Mouse (Mus musculus): ENCODE results near the gene Kif17. TPM values are rescaled to one million over a fixed set of nuclear protein-coding genes. Genes with fewer than 3 reads are reported as not detected.

Gene Kif17
- polyA plus RNA-seq, 1 experiment from 2014 or later, result 1.9 TPM

- 0 out of 2 replicates have a peak, but pooled peaks cover 5% of the 10 kb centered on the region for H3K36me3 ChIP-seq (ENCODE audit: control insufficient read depth, insufficient read depth, low read length)
- peak within 1 kb of the TSS; percentile 98 for H3K4me3 ChIP-seq (replicated peaks; ENCODE audit: low read length)
- peak within 1 kb of the TSS; percentile 72 for H3K4me2 ChIP-seq (ENCODE audit: low read depth, low read length)
- peak; percentile 98 for ATAC-seq (ENCODE audit: insufficient read depth, low FRiP score)
- no peaks in the 10 kb centered on the region for H3K27me3 ChIP-seq (ENCODE audit: control insufficient read depth, insufficient read depth, low read length)
- H3K4me1 ChIP-seq (ENCODE audit: control insufficient read depth, insufficient read depth, low read length), result peaks cover 16% of the 10 kb centered on the region
- WGBS, result under 1% methylated on average over 64 of the region's 64 CpGs
- no peaks in the 10 kb centered on the region for H3K9me3 ChIP-seq (replicated peaks; ENCODE audit: control insufficient read depth, low read length)
- peak within 1 kb of the TSS; percentile 97 for H3K9ac ChIP-seq (ENCODE audit: low read length)
- peak within 1 kb of the TSS; percentile 81 for H3K27ac ChIP-seq (ENCODE audit: low read length)
These were observed 54.3 kb downstream of the Kif17 start, which contains the start of gene Ddost for GRCm38 (mm10) chr4:138304340-138305104. Gene Ddost (plus strand): TSS chr4:138304730.

- Histone ChIP-seq H3K4me2 (ENCODE audit: low read depth, low read length) (no peak overlapping the region), H3K27me3 (ENCODE audit: control insufficient read depth, insufficient read depth, low read length) (no peaks in the 10 kb centered on the region), H3K4me1 (ENCODE audit: control insufficient read depth, insufficient read depth, low read length) (peaks cover 16% of the 10 kb centered on the region), H3K27ac (ENCODE audit: low read length) (no peak overlapping the region), H3K36me3 (ENCODE audit: control insufficient read depth, insufficient read depth, low read length) (peaks cover 22% of the 10 kb centered on the region), H3K9me3 (replicated peaks; ENCODE audit: control insufficient read depth, low read length) (no peaks in the 10 kb centered on the region), H3K9ac (ENCODE audit: low read length) (peak overlapping the region; percentile 11; the same call in 1 of the 2 replicates), H3K4me3 (replicated peaks; ENCODE audit: low read length) (no peak overlapping the region)
- WGBS, result 86% methylated on average over 3 of the region's 3 CpGs
- no peak for ATAC-seq (ENCODE audit: insufficient read depth, low FRiP score)
These were observed 56.8 kb downstream of the Kif17 start for GRCm38 (mm10) chr4:138307025-138307424.

- H3K4me1 ChIP-seq (ENCODE audit: control insufficient read depth, insufficient read depth, low read length), result peaks cover 16% of the 10 kb centered on the region
- ATAC-seq (ENCODE audit: insufficient read depth, low FRiP score), result no peak
- WGBS, result 84% methylated on average over 12 of the region's 12 CpGs
These were observed 57.5 kb downstream of the Kif17 start for GRCm38 (mm10) chr4:138307739-138308138.

GRCm38 (mm10) chr4:138310311-138310910 lies 60.2 kb downstream of the Kif17 start:
- WGBS, result 91% methylated on average over 19 of the region's 19 CpGs
- Histone ChIP-seq H3K27me3 (ENCODE audit: control insufficient read depth, insufficient read depth, low read length) (no peaks in the 10 kb centered on the region), H3K4me3 (replicated peaks; ENCODE audit: low read length) (no peak overlapping the region), H3K9ac (ENCODE audit: low read length) (no peak overlapping the region), H3K4me1 (ENCODE audit: control insufficient read depth, insufficient read depth, low read length) (peaks cover 9% of the 10 kb centered on the region; the same call in 1 of the 2 replicates), H3K9me3 (replicated peaks; ENCODE audit: control insufficient read depth, low read length) (no peaks in the 10 kb centered on the region), H3K36me3 (ENCODE audit: control insufficient read depth, insufficient read depth, low read length) (peaks cover 39% of the 10 kb centered on the region), H3K4me2 (ENCODE audit: low read depth, low read length) (no peak overlapping the region), H3K27ac (ENCODE audit: low read length) (no peak overlapping the region)
- no peak for ATAC-seq (ENCODE audit: insufficient read depth, low FRiP score)

More at GRCm38 (mm10) chr4:138307739-138308138, 57.5 kb downstream of the Kif17 start:
- Histone ChIP-seq H3K36me3 (ENCODE audit: control insufficient read depth, insufficient read depth, low read length) (peaks cover 28% of the 10 kb centered on the region), H3K4me3 (replicated peaks; ENCODE audit: low read length) (no peak overlapping the region), H3K27me3 (ENCODE audit: control insufficient read depth, insufficient read depth, low read length) (no peaks in the 10 kb centered on the region), H3K27ac (ENCODE audit: low read length) (no peak overlapping the region), H3K9ac (ENCODE audit: low read length) (no peak overlapping the region), H3K4me2 (ENCODE audit: low read depth, low read length) (no peak overlapping the region), H3K9me3 (replicated peaks; ENCODE audit: control insufficient read depth, low read length) (no peaks in the 10 kb centered on the region)

GRCm38 (mm10) chr4:138311595-138311994 lies 61.4 kb downstream of the Kif17 start:
- peak; percentile 48; the same call in 1 of the 2 replicates for ATAC-seq (ENCODE audit: insufficient read depth, low FRiP score)
- no peak overlapping the region for H3K27ac ChIP-seq (ENCODE audit: low read length)
- H3K36me3 ChIP-seq (ENCODE audit: control insufficient read depth, insufficient read depth, low read length), result peaks cover 42% of the 10 kb centered on the region
- 55% methylated on average over 8 of the region's 8 CpGs for WGBS
- no peaks in the 10 kb centered on the region for H3K9me3 ChIP-seq (replicated peaks; ENCODE audit: control insufficient read depth, low read length)
- H3K4me3 ChIP-seq (replicated peaks; ENCODE audit: low read length), result no peak overlapping the region
- H3K27me3 ChIP-seq (ENCODE audit: control insufficient read depth, insufficient read depth, low read length), result no peaks in the 10 kb centered on the region
- H3K4me2 ChIP-seq (ENCODE audit: low read depth, low read length), result no peak overlapping the region
- H3K9ac ChIP-seq (ENCODE audit: low read length), result no peak overlapping the region
- H3K4me1 ChIP-seq (ENCODE audit: control insufficient read depth, insufficient read depth, low read length), result peaks cover 3% of the 10 kb centered on the region; the same call in 1 of the 2 replicates

GRCm38 (mm10) chr4:138312105-138312504 lies 61.9 kb downstream of the Kif17 start:
- Histone ChIP-seq H3K4me1 (ENCODE audit: control insufficient read depth, insufficient read depth, low read length) (peaks cover 3% of the 10 kb centered on the region; the same call in 1 of the 2 replicates), H3K9me3 (replicated peaks; ENCODE audit: control insufficient read depth, low read length) (no peaks in the 10 kb centered on the region), H3K4me3 (replicated peaks; ENCODE audit: low read length) (no peak overlapping the region), H3K4me2 (ENCODE audit: low read depth, low read length) (no peak overlapping the region), H3K36me3 (ENCODE audit: control insufficient read depth, insufficient read depth, low read length) (peaks cover 41% of the 10 kb centered on the region), H3K27me3 (ENCODE audit: control insufficient read depth, insufficient read depth, low read length) (no peaks in the 10 kb centered on the region), H3K9ac (ENCODE audit: low read length) (no peak overlapping the region), H3K27ac (ENCODE audit: low read length) (no peak overlapping the region)
- WGBS, result 90% methylated on average over 3 of the region's 3 CpGs
- no peak for ATAC-seq (ENCODE audit: insufficient read depth, low FRiP score)

- no peaks in the 10 kb centered on the region for H3K9me3 ChIP-seq (replicated peaks; ENCODE audit: control insufficient read depth, low read length)
- peaks cover 39% of the 10 kb centered on the region for H3K36me3 ChIP-seq (ENCODE audit: control insufficient read depth, insufficient read depth, low read length)
- H3K4me2 ChIP-seq (ENCODE audit: low read depth, low read length), result no peak overlapping the region
- H3K27ac ChIP-seq (ENCODE audit: low read length), result no peak overlapping the region
- no peak overlapping the region for H3K4me3 ChIP-seq (replicated peaks; ENCODE audit: low read length)
- no peaks in the 10 kb centered on the region for H3K27me3 ChIP-seq (ENCODE audit: control insufficient read depth, insufficient read depth, low read length)
- ATAC-seq (ENCODE audit: insufficient read depth, low FRiP score), result no peak
- H3K4me1 ChIP-seq (ENCODE audit: control insufficient read depth, insufficient read depth, low read length), result no peaks in the 10 kb centered on the region
- no peak overlapping the region for H3K9ac ChIP-seq (ENCODE audit: low read length)
- WGBS, result 89% methylated on average over 11 of the region's 11 CpGs
These were observed 62.8 kb downstream of the Kif17 start for GRCm38 (mm10) chr4:138313021-138313420.

- Histone ChIP-seq H3K36me3 (ENCODE audit: control insufficient read depth, insufficient read depth, low read length) (peaks cover 39% of the 10 kb centered on the region), H3K4me3 (replicated peaks; ENCODE audit: low read length) (no peak overlapping the region), H3K4me2 (ENCODE audit: low read depth, low read length) (no peak overlapping the region), H3K9ac (ENCODE audit: low read length) (no peak overlapping the region), H3K27ac (ENCODE audit: low read length) (no peak overlapping the region), H3K9me3 (replicated peaks; ENCODE audit: control insufficient read depth, low read length) (no peaks in the 10 kb centered on the region), H3K4me1 (ENCODE audit: control insufficient read depth, insufficient read depth, low read length) (no peaks in the 10 kb centered on the region), H3K27me3 (ENCODE audit: control insufficient read depth, insufficient read depth, low read length) (no peaks in the 10 kb centered on the region)
- 87% methylated on average over 4 of the region's 4 CpGs for WGBS
- no peak for ATAC-seq (ENCODE audit: insufficient read depth, low FRiP score)
These were observed 63.6 kb downstream of the Kif17 start for GRCm38 (mm10) chr4:138313795-138314194.

- no peak for ATAC-seq (ENCODE audit: insufficient read depth, low FRiP score)
- H3K9ac ChIP-seq (ENCODE audit: low read length), result no peak overlapping the region
- H3K4me2 ChIP-seq (ENCODE audit: low read depth, low read length), result no peak overlapping the region
- H3K36me3 ChIP-seq (ENCODE audit: control insufficient read depth, insufficient read depth, low read length), result peaks cover 33% of the 10 kb centered on the region
- H3K4me1 ChIP-seq (ENCODE audit: control insufficient read depth, insufficient read depth, low read length), result no peaks in the 10 kb centered on the region
- H3K27me3 ChIP-seq (ENCODE audit: control insufficient read depth, insufficient read depth, low read length), result no peaks in the 10 kb centered on the region
- no peaks in the 10 kb centered on the region for H3K9me3 ChIP-seq (replicated peaks; ENCODE audit: control insufficient read depth, low read length)
- 68% methylated on average over 9 of the region's 9 CpGs for WGBS
- no peak overlapping the region for H3K4me3 ChIP-seq (replicated peaks; ENCODE audit: low read length)
- H3K27ac ChIP-seq (ENCODE audit: low read length), result no peak overlapping the region
These were observed 65.5 kb downstream of the Kif17 start for GRCm38 (mm10) chr4:138315781-138316180.
